Mouse (Mus musculus) heart, embryonic 14.5 days (tissue): ENCODE results near the gene Thra. TPM values are rescaled to one million over a fixed set of nuclear protein-coding genes. Genes with fewer than 3 reads are reported as not detected.
A peak's percentile ranks its signal among the peaks of the same experiment; 100 is the strongest.
"Not testable (repeated sequence)": the region's sequence is repeated elsewhere in the genome, so short reads cannot be mapped to it uniquely, and the experiment has no call there.

Experiments used
- ATAC-seq: fragments of 200-750 bp; cut with Nextera tagmentation; 2 replicates; pipeline ENCODE4 v1.8.0; 2017; ENCODE audit warnings: low read depth, moderate TSS enrichment; ENCODE audit not compliant: insufficient number of reproducible peaks, insufficient read depth, low FRiP score
- H3K27ac ChIP-seq, 2 experiments: fragments of 200-500 bp in 1 of 2; fragments of 300-500 bp in 1 of 2; sonication (generic) in 1 of 2; replicated peaks in 1 of 2; 2 replicates each; pipeline ENCODE4 v1.5.1; 2012 to 2014; ENCODE audit warnings: low read depth in 2 of 2, low read length in 2 of 2, control low read depth in 1 of 2, mild to moderate bottlenecking in 1 of 2, mixed read lengths in 1 of 2; ENCODE audit not compliant: control insufficient read depth in 1 of 2, insufficient read depth in 1 of 2
- H3K27me3 ChIP-seq: fragments of 300-500 bp; sonication (generic); 2 replicates; pipeline ENCODE4 v1.6.1; 2014; ENCODE audit warnings: mild to moderate bottlenecking, low read length, control low read depth; ENCODE audit not compliant: control insufficient read depth, insufficient read depth
- H3K36me3 ChIP-seq: fragments of 300-500 bp; sonication (generic); 2 replicates; pipeline ENCODE4 v1.6.1; 2014; ENCODE audit warnings: mild to moderate bottlenecking, control low read depth, low read length, mixed read lengths; ENCODE audit not compliant: control insufficient read depth, insufficient read depth
- H3K4me1 ChIP-seq, 2 experiments: fragments of 200-500 bp in 1 of 2; fragments of 300-500 bp in 1 of 2; sonication (generic) in 1 of 2; 2 replicates each; pipeline ENCODE4 v1.6.1; 2012 to 2014; ENCODE audit warnings: low read length in 2 of 2, control low read depth in 1 of 2, mixed read lengths in 1 of 2; ENCODE audit not compliant: control insufficient read depth in 2 of 2, insufficient read depth in 2 of 2
- H3K4me2 ChIP-seq: fragments of 300-500 bp; sonication (generic); 2 replicates; pipeline ENCODE4 v1.6.1; 2014; ENCODE audit warnings: mild to moderate bottlenecking, low read length
- H3K4me3 ChIP-seq, 2 experiments: fragments of 200-500 bp in 1 of 2; fragments of 300-500 bp in 1 of 2; sonication (generic) in 1 of 2; 2 replicates each; pipeline ENCODE4 v1.5.1; 2012 to 2014; ENCODE audit warnings: low read length in 2 of 2, mild to moderate bottlenecking in 2 of 2, control low read depth in 1 of 2, low read depth in 1 of 2, moderate library complexity in 1 of 2; ENCODE audit not compliant: control insufficient read depth in 1 of 2, insufficient read depth in 1 of 2
- H3K9ac ChIP-seq: fragments of 300-500 bp; sonication (generic); 2 replicates; pipeline ENCODE4 v1.6.1; 2014; ENCODE audit warnings: mild to moderate bottlenecking, low read length
- H3K9me3 ChIP-seq: fragments of 300-500 bp; sonication (generic); 2 replicates; pipeline ENCODE4 v1.6.1; 2016; ENCODE audit warnings: low read length, control low read depth; ENCODE audit not compliant: control insufficient read depth
- WGBS: fragments of 180-500 bp; shearing (Covaris S2); extraction: QIAGEN DNeasy Blood & Tissue Kit; methylation state at CpG from one replicate; pipeline ENCODE4 v1.1.7; 2014; 5-methylcytosine and 5-hydroxymethylcytosine counted together
- polyA plus RNA-seq: library from polyadenylated mRNA; unstranded; fragments of >200 nt; fragmentation: Nextera tagmentation; extraction: Ambion mirVana; gene quantifications from 2 replicates; pipeline ENCODE4 v1.2.1, GENCODE M21; 2014

Thra gene
- polyA plus RNA-seq, 1 experiment from 2014 or later = 55.6 TPM

- Histone ChIP-seq H3K9me3 (no peaks in the 10 kb centered on the region), H3K4me1 (peaks cover 21 to 36% of the 10 kb centered on the region in 2 experiments; a peak in 3 of 4 replicates), H3K4me3 (no peak overlapping the region), H3K27me3 (no peaks in the 10 kb centered on the region), H3K9ac (0 out of 2 replicates have a peak overlapping the region, but pooled peaks have one; percentile 8), H3K36me3 (peaks cover 92% of the 10 kb centered on the region), H3K4me2 (no peak overlapping the region), H3K27ac (peak overlapping the region; percentile 43 to 83)
- WGBS = 60% methylated on average over 26 of the region's 26 CpGs
- no peak for ATAC-seq
Observed at GRCm38 (mm10) chr11:98709001-98709741, 31.3 kb upstream of the Thra start.

- peaks cover 21 to 36% of the 10 kb centered on the region in 2 experiments; a peak in 3 of 4 replicates for H3K4me1 ChIP-seq
- H3K9me3 ChIP-seq = no peaks in the 10 kb centered on the region
- no peak overlapping the region for H3K4me3 ChIP-seq
- H3K27ac ChIP-seq = peak overlapping the region; percentile 4 to 70; a peak in 2 of 4 replicates
- no peak overlapping the region for H3K4me2 ChIP-seq
- 0 out of 2 replicates have a peak, but pooled peaks have one; percentile 27 for ATAC-seq
- H3K36me3 ChIP-seq = peaks cover 92% of the 10 kb centered on the region
- no peaks in the 10 kb centered on the region for H3K27me3 ChIP-seq
- WGBS = 42% methylated on average over 12 of the region's 12 CpGs
- 0 out of 2 replicates have a peak overlapping the region, but pooled peaks have one; percentile 21 for H3K9ac ChIP-seq
Observed at GRCm38 (mm10) chr11:98710416-98711045, 29.9 kb upstream of the Thra start.

- 0 out of 2 replicates have a peak overlapping the region, but pooled peaks have one; percentile 21 for H3K9ac ChIP-seq
- ATAC-seq = no peak
- 66% methylated on average over 4 of the region's 4 CpGs for WGBS
- H3K27ac ChIP-seq = peak overlapping the region in 1 of 2 experiments; percentile 70; a peak in 2 of 4 replicates
- H3K9me3 ChIP-seq = no peaks in the 10 kb centered on the region
- H3K36me3 ChIP-seq = peaks cover 92% of the 10 kb centered on the region
- no peak overlapping the region for H3K4me2 ChIP-seq
- H3K27me3 ChIP-seq = no peaks in the 10 kb centered on the region
- no peak overlapping the region for H3K4me3 ChIP-seq
- H3K4me1 ChIP-seq = peaks cover 21 to 36% of the 10 kb centered on the region in 2 experiments; a peak in 3 of 4 replicates
Observed at GRCm38 (mm10) chr11:98711046-98711434, 29.4 kb upstream of the Thra start.

- ATAC-seq, H3K4me2 ChIP-seq, H3K27me3 ChIP-seq, H3K9ac ChIP-seq, H3K27ac ChIP-seq, H3K9me3 ChIP-seq, H3K4me3 ChIP-seq: not testable (repeated sequence)
- Histone ChIP-seq H3K36me3 (peaks cover 91% of the 10 kb centered on the region), H3K4me1 (peaks cover 21 to 36% of the 10 kb centered on the region in 2 experiments; a peak in 3 of 4 replicates)
- 83% methylated on average over 5 of the region's 6 CpGs for WGBS
Observed at GRCm38 (mm10) chr11:98712009-98712408, 28.4 kb upstream of the Thra start.

- peaks cover 13 to 22% of the 10 kb centered on the region in 2 experiments; a peak in 3 of 4 replicates for H3K4me1 ChIP-seq
- H3K27me3 ChIP-seq = no peaks in the 10 kb centered on the region
- peaks cover 82% of the 10 kb centered on the region for H3K36me3 ChIP-seq
- H3K9ac ChIP-seq = no peak overlapping the region
- H3K4me3 ChIP-seq = no peak overlapping the region
- WGBS = 91% methylated on average over 12 of the region's 12 CpGs
- no peak overlapping the region for H3K27ac ChIP-seq
- no peak overlapping the region for H3K4me2 ChIP-seq
- no peaks in the 10 kb centered on the region for H3K9me3 ChIP-seq
- ATAC-seq = no peak
Observed at GRCm38 (mm10) chr11:98713703-98714102, 26.7 kb upstream of the Thra start.

- Histone ChIP-seq H3K4me3 (no peak overlapping the region), H3K27me3 (no peaks in the 10 kb centered on the region), H3K9ac (no peak overlapping the region), H3K9me3 (no peaks in the 10 kb centered on the region), H3K4me1 (peaks cover 0 to 4% of the 10 kb centered on the region in 2 experiments; a peak in 2 of 4 replicates), H3K27ac (no peak overlapping the region), H3K4me2 (no peak overlapping the region), H3K36me3 (peaks cover 64% of the 10 kb centered on the region)
- ATAC-seq = no peak
- WGBS = 91% methylated on average over 9 of the region's 9 CpGs
Observed at GRCm38 (mm10) chr11:98715946-98716345, 24.5 kb upstream of the Thra start.

GRCm38 (mm10) chr11:98717904-98718303 is 22.5 kb upstream of the Thra start:
- H3K4me2 ChIP-seq = no peak overlapping the region
- H3K4me3 ChIP-seq = no peak overlapping the region
- no peak overlapping the region for H3K9ac ChIP-seq
- WGBS = 16% methylated on average over 13 of the region's 13 CpGs
- H3K27ac ChIP-seq = no peak overlapping the region
- no peaks in the 10 kb centered on the region for H3K27me3 ChIP-seq
- ATAC-seq = no peak
- no peaks in the 10 kb centered on the region for H3K9me3 ChIP-seq
- peaks cover 48% of the 10 kb centered on the region for H3K36me3 ChIP-seq
- peaks cover 7 to 15% of the 10 kb centered on the region in 2 experiments; a peak in 3 of 4 replicates for H3K4me1 ChIP-seq
